In genomic region chr16:24659049-24659448, GRCm38 (mm10) we compare ENCODE assay signal across 20 mouse cellular contexts.
"Had no signal": no experiment of that assay in that cellular context is flagged by ENCODE, and none has a peak within 500 bp of the region (broad histone marks: within the 10 kb centered on the region; RNA-seq: fewer than 3 reads in every experiment).

No protein-coding gene starts in this region.

- H3K9ac ChIP-seq: limb, embryonic 12.5 days; limb, embryonic 15.5 days; liver, embryonic 14.5 days; liver, postnatal 0 days; lung, embryonic 14.5 days; neural tube, embryonic 12.5 days; neural tube, embryonic 15.5 days had no signal

- H3K27me3 ChIP-seq: limb, embryonic 12.5 days; limb, embryonic 15.5 days; neural tube, embryonic 12.5 days; neural tube, embryonic 15.5 days had no signal

- H3K36me3 ChIP-seq: limb, embryonic 12.5 days; neural tube, embryonic 12.5 days; neural tube, embryonic 15.5 days had no signal

- DNase-seq: kidney, adult 18-20 months; kidney, adult 9 months; kidney, postnatal 25 days; left cerebral cortex, postnatal 4 days; liver, postnatal 0 days; lung, embryonic 14.5 days; midbrain, embryonic 14.5 days; thymus, adult 18-20 months; thymus, postnatal 36 days had no signal

- H3K9me3 ChIP-seq: limb, embryonic 12.5 days; limb, embryonic 15.5 days; neural tube, embryonic 12.5 days; neural tube, embryonic 15.5 days had no signal

- H3K4me2 ChIP-seq: limb, embryonic 12.5 days; limb, embryonic 15.5 days; liver, embryonic 11.5 days; lung, embryonic 14.5 days; midbrain, embryonic 11.5 days; neural tube, embryonic 12.5 days; neural tube, embryonic 15.5 days had no signal

- H3K4me1 ChIP-seq: limb, embryonic 12.5 days; limb, embryonic 15.5 days; neural tube, embryonic 12.5 days; neural tube, embryonic 15.5 days had no signal

- H3K27ac ChIP-seq: kidney, postnatal 0 days; limb, embryonic 12.5 days; limb, embryonic 15.5 days; liver, embryonic 14.5 days; macrophage; neural tube, embryonic 12.5 days; neural tube, embryonic 15.5 days had no signal

- ATAC-seq: intestine, embryonic 16.5 days; liver, postnatal 0 days; lung, postnatal 0 days had no signal

- H3K4me3 ChIP-seq: limb, embryonic 12.5 days; limb, embryonic 15.5 days; neural tube, embryonic 12.5 days; neural tube, embryonic 15.5 days had no signal
